Mouse (Mus musculus) intestine, embryonic 15.5 days (tissue): Measurements from ENCODE around the gene Olfr735. TPM values are rescaled to one million over a fixed set of nuclear protein-coding genes. Genes with fewer than 3 reads are reported as not detected.

Experiments used
- ATAC-seq: fragments of 200-750 bp; cut with Nextera tagmentation; 2 replicates; pipeline ENCODE4 v1.8.0; 2017; ENCODE audit warnings: moderate TSS enrichment, moderate library complexity
- H3K27ac ChIP-seq: fragments of 300-500 bp; sonication (generic); 2 replicates; pipeline ENCODE4 v1.5.1; 2015; ENCODE audit warnings: mild to moderate bottlenecking, inconsistent platforms
- H3K27me3 ChIP-seq: fragments of 300-500 bp; sonication (generic); replicated peaks from 2 replicates; pipeline ENCODE4 v1.6.1; 2015; ENCODE audit warnings: inconsistent platforms
- H3K36me3 ChIP-seq: fragments of 300-500 bp; sonication (generic); 2 replicates; pipeline ENCODE4 v1.6.1; 2015; ENCODE audit warnings: inconsistent platforms
- H3K4me1 ChIP-seq: fragments of 300-500 bp; sonication (generic); replicated peaks from 2 replicates; pipeline ENCODE4 v1.6.1; 2015; ENCODE audit warnings: inconsistent platforms
- H3K4me2 ChIP-seq: fragments of 300-500 bp; sonication (generic); replicated peaks from 2 replicates; pipeline ENCODE4 v1.6.1; 2015; ENCODE audit warnings: mild to moderate bottlenecking, inconsistent platforms
- H3K4me3 ChIP-seq: fragments of 300-500 bp; sonication (generic); replicated peaks from 2 replicates; pipeline ENCODE4 v1.5.1; 2015; ENCODE audit warnings: inconsistent platforms
- H3K9ac ChIP-seq: fragments of 300-500 bp; sonication (generic); 2 replicates; pipeline ENCODE4 v1.6.1; 2015; ENCODE audit warnings: inconsistent platforms
- H3K9me3 ChIP-seq: fragments of 300-500 bp; sonication (generic); 2 replicates; pipeline ENCODE4 v1.6.1; 2016; ENCODE audit warnings: inconsistent platforms
- WGBS: fragments of 180-500 bp; shearing (Covaris S2); methylation state at CpG from one replicate; pipeline ENCODE4 v1.1.7; 2015; 5-methylcytosine and 5-hydroxymethylcytosine counted together
- polyA plus RNA-seq: library from polyadenylated mRNA; unstranded; fragments of >200 nt; fragmentation: Nextera tagmentation; extraction: Ambion mirVana; gene quantifications from 2 replicates; pipeline ENCODE4 v1.2.1, GENCODE M21; 2015

Olfr735 gene
- not detected in 2 replicates for polyA plus RNA-seq

DNA sequence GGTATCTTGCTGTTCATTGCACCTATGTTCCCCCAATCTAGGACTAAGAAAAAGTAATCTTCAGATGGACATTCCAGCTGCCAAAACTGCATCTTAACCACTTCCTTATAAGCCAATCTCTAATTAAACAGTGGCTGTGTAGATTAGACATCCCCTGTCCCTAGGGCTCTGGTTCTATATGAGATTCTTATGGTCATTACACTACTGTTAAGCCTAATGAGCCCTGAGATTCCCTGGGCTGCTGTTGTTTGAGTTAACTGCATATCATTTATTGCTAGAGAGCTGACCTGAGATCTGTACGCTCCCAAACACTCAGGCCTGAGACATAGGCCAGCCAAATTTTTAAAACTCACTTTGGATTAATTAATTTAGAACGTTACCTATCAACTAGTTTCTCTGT, at the start of gene Olfr735:
TSS of gene Olfr735 (minus strand) at position 77 of the 400 bp plus-strand sequence.
- H3K4me1 ChIP-seq = no peaks in the 10 kb centered on the region
- no peak within 1 kb of the TSS for H3K27ac ChIP-seq
- H3K27me3 ChIP-seq = no peaks in the 10 kb centered on the region
- ATAC-seq = no peak
- H3K9ac ChIP-seq = no peak within 1 kb of the TSS
- H3K36me3 ChIP-seq = no peaks in the 10 kb centered on the region
- H3K9me3 ChIP-seq = no peaks in the 10 kb centered on the region
- WGBS = 89% methylated on average over 2 of the region's 2 CpGs
- no peak within 1 kb of the TSS for H3K4me2 ChIP-seq
- H3K4me3 ChIP-seq = no peak within 1 kb of the TSS

- Histone ChIP-seq H3K4me2 (no peak within 1 kb of the TSS), H3K9me3 (no peaks in the 10 kb centered on the region), H3K4me1 (no peaks in the 10 kb centered on the region), H3K36me3 (no peaks in the 10 kb centered on the region), H3K9ac (no peak within 1 kb of the TSS), H3K27ac (no peak within 1 kb of the TSS), H3K27me3 (no peaks in the 10 kb centered on the region), H3K4me3 (no peak within 1 kb of the TSS)
- ATAC-seq = no peak
- 62% methylated on average over 2 of the region's 2 CpGs for WGBS
Measured at GRCm38 (mm10) chr14:50380863-50381262, 32.2 kb upstream of the Olfr735 start, which contains the start of gene Olfr736. TSS of gene Olfr736 (plus strand) at chr14:50381163.

GRCm38 (mm10) chr14:50363561-50363960, 14.9 kb upstream of the Olfr735 start:
- Histone ChIP-seq H3K4me3 (no peak overlapping the region), H3K27ac (no peak overlapping the region), H3K36me3 (no peaks in the 10 kb centered on the region), H3K4me2 (no peak overlapping the region), H3K27me3 (no peaks in the 10 kb centered on the region), H3K4me1 (no peaks in the 10 kb centered on the region), H3K9ac (no peak overlapping the region), H3K9me3 (no peaks in the 10 kb centered on the region)
- WGBS = 85% methylated on average over 2 of the region's 2 CpGs
- ATAC-seq = no peak

DNA sequence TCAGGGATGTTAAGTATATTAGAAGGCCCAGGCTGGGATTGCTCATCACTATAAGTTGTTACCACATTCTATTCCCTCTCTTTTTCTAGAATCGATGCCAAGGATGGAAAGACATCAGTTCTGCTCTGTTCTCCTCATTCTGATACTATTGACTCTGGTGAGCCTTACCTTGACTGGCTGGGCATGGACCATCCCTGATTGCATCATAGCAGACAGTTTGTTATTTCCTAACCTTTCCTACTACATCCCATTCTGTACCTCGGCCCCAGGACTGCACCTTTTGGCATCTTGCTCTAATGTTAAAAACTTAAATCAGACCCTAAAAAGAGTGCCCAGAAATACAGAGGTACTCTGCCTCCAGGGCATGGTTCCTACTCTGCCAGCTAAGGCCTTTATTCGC, 11.8 kb upstream of the Olfr735 start:
- H3K4me3 ChIP-seq = no peak overlapping the region
- H3K4me2 ChIP-seq = no peak overlapping the region
- ATAC-seq = no peak
- no peak overlapping the region for H3K27ac ChIP-seq
- no peaks in the 10 kb centered on the region for H3K36me3 ChIP-seq
- H3K9me3 ChIP-seq = no peaks in the 10 kb centered on the region
- WGBS = 83% methylated on average over 3 of the region's 3 CpGs
- H3K4me1 ChIP-seq = no peaks in the 10 kb centered on the region
- H3K9ac ChIP-seq = no peak overlapping the region
- H3K27me3 ChIP-seq = no peaks in the 10 kb centered on the region

GRCm38 (mm10) chr14:50357593-50357992, 8.9 kb upstream of the Olfr735 start, which contains the start of gene Tlr11:
TSS of gene Tlr11 (plus strand) at chr14:50357914.
- Histone ChIP-seq H3K9ac (no peak within 1 kb of the TSS), H3K4me2 (no peak within 1 kb of the TSS), H3K36me3 (no peaks in the 10 kb centered on the region), H3K4me1 (no peaks in the 10 kb centered on the region), H3K9me3 (no peaks in the 10 kb centered on the region), H3K27ac (no peak within 1 kb of the TSS), H3K27me3 (no peaks in the 10 kb centered on the region), H3K4me3 (no peak within 1 kb of the TSS)
- 76% methylated on average over 2 of the region's 2 CpGs for WGBS
- ATAC-seq = no peak

GRCm38 (mm10) chr14:50356725-50357124, 8.1 kb upstream of the Olfr735 start:
- Histone ChIP-seq H3K4me3 (no peak overlapping the region), H3K4me1 (no peaks in the 10 kb centered on the region), H3K4me2 (no peak overlapping the region), H3K27ac (no peak overlapping the region), H3K9ac (no peak overlapping the region), H3K36me3 (no peaks in the 10 kb centered on the region), H3K27me3 (no peaks in the 10 kb centered on the region), H3K9me3 (no peaks in the 10 kb centered on the region)
- WGBS = 57% methylated on average over 2 of the region's 2 CpGs
- ATAC-seq = no peak

GRCm38 (mm10) chr14:50352438-50352837, 3.8 kb upstream of the Olfr735 start:
- Histone ChIP-seq H3K9ac (no peak overlapping the region), H3K36me3 (no peaks in the 10 kb centered on the region), H3K4me1 (no peaks in the 10 kb centered on the region), H3K27ac (no peak overlapping the region), H3K27me3 (no peaks in the 10 kb centered on the region), H3K4me2 (no peak overlapping the region), H3K4me3 (no peak overlapping the region), H3K9me3 (no peaks in the 10 kb centered on the region)
- WGBS = 54% methylated on average over 3 of the region's 3 CpGs
- no peak for ATAC-seq

DNA sequence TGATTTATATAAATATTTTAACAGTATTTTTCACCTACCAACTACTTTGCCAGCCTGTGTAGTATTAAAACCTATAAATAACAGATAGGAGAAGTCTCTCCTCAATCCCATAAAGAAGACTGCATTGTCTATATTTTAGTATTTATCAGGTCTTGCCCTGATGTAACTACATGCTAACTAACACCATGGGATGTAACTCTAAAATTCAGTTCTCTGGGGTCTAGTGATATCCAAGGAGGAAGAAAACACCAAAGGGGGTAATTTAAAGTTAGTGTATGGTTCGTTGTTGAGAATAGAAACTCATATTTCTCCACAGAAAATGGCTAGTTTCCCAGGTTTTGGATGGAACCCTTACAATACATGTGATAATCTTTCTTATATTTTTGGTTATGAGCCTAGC, 22.0 kb downstream of the Olfr735 start, which contains the start of gene Olfr734:
TSS of gene Olfr734 (minus strand) at position 101 of the 400 bp plus-strand sequence.
- Histone ChIP-seq H3K4me3 (no peak within 1 kb of the TSS), H3K9me3 (no peaks in the 10 kb centered on the region), H3K36me3 (no peaks in the 10 kb centered on the region), H3K27ac (no peak within 1 kb of the TSS), H3K27me3 (no peaks in the 10 kb centered on the region), H3K9ac (no peak within 1 kb of the TSS), H3K4me2 (no peak within 1 kb of the TSS), H3K4me1 (no peaks in the 10 kb centered on the region)
- ATAC-seq = no peak
- WGBS = 64% methylated on average over 1 of the region's 1 CpGs

DNA sequence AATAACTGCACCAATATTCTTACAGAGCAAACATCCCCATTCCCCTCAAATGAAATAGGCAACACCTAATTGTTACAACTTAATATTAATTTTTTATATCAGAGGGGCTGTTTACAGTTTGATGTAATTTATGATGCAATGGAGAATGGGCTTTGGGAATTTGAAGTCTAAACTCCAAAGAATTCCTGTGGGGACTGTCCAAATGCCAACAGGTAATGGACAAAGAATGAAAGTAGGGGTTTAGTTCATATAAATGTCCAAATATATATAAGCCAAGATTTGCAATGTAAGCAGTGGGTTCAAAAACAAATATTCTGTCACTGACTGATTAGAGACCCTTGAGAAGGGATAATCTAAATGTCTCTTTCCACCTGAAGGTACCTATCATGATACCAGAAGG, 47.2 kb downstream of the Olfr735 start, which contains the start of gene Olfr733:
TSS of gene Olfr733 (minus strand) at position 101 of the 400 bp plus-strand sequence.
- no peak for ATAC-seq
- no peak within 1 kb of the TSS for H3K4me2 ChIP-seq

More for the DNA sequence above, 47.2 kb downstream of the Olfr735 start, which contains the start of gene Olfr733:
- no peaks in the 10 kb centered on the region for H3K4me1 ChIP-seq
- no peak within 1 kb of the TSS for H3K9ac ChIP-seq
- no peaks in the 10 kb centered on the region for H3K36me3 ChIP-seq
- H3K27me3 ChIP-seq = no peaks in the 10 kb centered on the region
- H3K27ac ChIP-seq = no peak within 1 kb of the TSS
- H3K4me3 ChIP-seq = no peak within 1 kb of the TSS
- no peaks in the 10 kb centered on the region for H3K9me3 ChIP-seq

Other genes with a start within 250 kb of the Olfr735 start
- not detected in 2 replicates for gene Olfr727, start 225.7 kb downstream of the Olfr735 start, polyA plus RNA-seq
- gene Olfr728, start 206.2 kb downstream of the Olfr735 start, polyA plus RNA-seq = not detected in 2 replicates
- not detected in 2 replicates for gene Olfr729, start 196.0 kb downstream of the Olfr735 start, polyA plus RNA-seq
- not detected in 2 replicates for gene Olfr730, start 160.7 kb downstream of the Olfr735 start, polyA plus RNA-seq
- gene Olfr731, start 107.0 kb downstream of the Olfr735 start, polyA plus RNA-seq = not detected in 2 replicates
- not detected in 2 replicates for gene Olfr732, start 64.7 kb downstream of the Olfr735 start, polyA plus RNA-seq
- gene Olfr733, start 47.4 kb downstream of the Olfr735 start, polyA plus RNA-seq = not detected in 2 replicates
- not detected in 2 replicates for gene Olfr734, start 22.1 kb downstream of the Olfr735 start, polyA plus RNA-seq
- gene Tlr11, start 9.0 kb upstream of the Olfr735 start, polyA plus RNA-seq = 0.10 TPM in 1 of 2 replicates, not detected in the other
- not detected in 2 replicates for gene Olfr736, start 32.3 kb upstream of the Olfr735 start, polyA plus RNA-seq
- not detected in 2 replicates for gene Olfr738, start 58.7 kb upstream of the Olfr735 start, polyA plus RNA-seq
- gene Olfr739, start 69.8 kb upstream of the Olfr735 start, polyA plus RNA-seq = not detected in 2 replicates
- gene Olfr740, start 96.7 kb upstream of the Olfr735 start, polyA plus RNA-seq = not detected in 2 replicates
- not detected in 2 replicates for gene Olfr741, start 123.9 kb upstream of the Olfr735 start, polyA plus RNA-seq
- gene Olfr742, start 154.7 kb upstream of the Olfr735 start, polyA plus RNA-seq = not detected in 2 replicates
- not detected in 2 replicates for gene Olfr743, start 173.0 kb upstream of the Olfr735 start, polyA plus RNA-seq